Mouse (Mus musculus): ENCODE measurements around the gene Hdhd5.

GRCm38 (mm10) chr6:120536337-120536736, 5.2 kb upstream of the Hdhd5 start:
- TF ChIP-seq EP300 (IDR thresholded peaks at IDR 0.05; ENCODE audit: low read depth in 1 of 2, low read length in 2 of 2) (no peak), TAL1 (IDR thresholded peaks at IDR 0.05; ENCODE audit: low read length) (no peak), RAD21 (IDR thresholded peaks at IDR 0.05; ENCODE audit: low read depth, low read length) (peak; percentile 19), GATA1 (IDR thresholded peaks at IDR 0.05; ENCODE audit: low read depth, low read length) (no peak), MYB (IDR thresholded peaks at IDR 0.05; ENCODE audit: low read depth, low read length) (no peak), SMC3 (IDR thresholded peaks at IDR 0.05; ENCODE audit: low read depth, low read length) (peak; percentile 34), POLR2A (IDR thresholded peaks at IDR 0.05; ENCODE audit: control insufficient read depth in 1 of 2, insufficient read depth in 1 of 2, low read depth in 1 of 2, low read length in 2 of 2, poor library complexity in 1 of 2) (no peak)
